Mouse (Mus musculus) layer of hippocampus, adult 8-10 months (tissue): Measurements from ENCODE around the gene Nupl1. TPM values are rescaled to one million over a fixed set of nuclear protein-coding genes. Genes with fewer than 3 reads are reported as not detected.

Source experiments
- DNase-seq, 2 experiments: peaks; one replicate each; pipeline ENCODE4 v3.0.0; 2022; ENCODE audit warnings: low spot score in 2 of 2
- total RNA-seq, 4 experiments: library from RNA; stranded (reverse); gene quantifications; 2 replicates each; pipeline ENCODE4 v1.2.4; 2022

Nupl1 gene
- total RNA-seq, 4 experiments from 2014 or later: 0.14 to 0.34 TPM; not detected in 2

DNA sequence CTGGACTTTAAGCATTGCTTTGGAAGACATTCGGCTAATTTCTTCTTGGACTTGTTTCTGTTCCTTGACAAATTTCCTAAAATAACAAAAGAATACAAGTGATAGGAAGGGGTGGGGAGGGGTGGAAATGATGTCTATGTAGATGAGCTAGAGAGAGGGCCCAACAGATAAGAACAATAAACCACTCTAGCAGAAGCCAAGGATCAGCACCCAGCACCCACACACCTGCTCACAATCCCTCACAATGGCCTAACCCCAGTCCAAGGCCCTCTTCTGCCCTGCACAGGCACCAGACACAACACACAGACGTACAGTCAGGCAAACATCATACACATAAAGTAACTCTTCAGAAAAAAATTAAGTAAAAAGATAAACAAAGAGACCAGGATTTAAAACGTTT is 12.7 kb downstream of the Nupl1 start:
- DNase-seq: no peak

GRCm38 (mm10) chr14:60219886-60220285 is 31.3 kb downstream of the Nupl1 start:
- peak; percentile 58 to 68 for DNase-seq

GRCm38 (mm10) chr14:60217616-60218015 is 33.6 kb downstream of the Nupl1 start:
- DNase-seq: no peak

DNA sequence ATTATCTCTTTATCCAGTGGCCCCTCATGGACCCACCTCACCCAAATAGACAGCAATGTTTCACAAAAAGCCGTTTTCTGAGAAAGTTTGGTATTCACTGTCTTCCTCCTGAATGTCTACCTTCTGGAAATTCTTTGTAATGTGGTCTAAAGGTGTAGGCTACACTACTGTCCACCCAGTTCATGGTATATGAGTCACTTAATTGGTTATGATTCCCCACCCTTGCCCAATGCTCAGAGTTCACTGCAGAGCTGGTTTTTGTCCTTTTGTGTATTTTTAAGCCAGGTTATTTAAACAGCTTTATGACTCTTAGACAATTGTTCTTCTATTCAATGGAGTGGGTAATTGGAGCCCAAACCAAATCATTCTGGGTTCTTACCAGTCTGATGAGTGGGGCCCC is 35.1 kb downstream of the Nupl1 start:
- DNase-seq: no peak

GRCm38 (mm10) chr14:60215000-60215399 is 36.2 kb downstream of the Nupl1 start:
- DNase-seq: no peak

- no peak for DNase-seq
These were observed 37.2 kb downstream of the Nupl1 start for GRCm38 (mm10) chr14:60214040-60214439.

DNA sequence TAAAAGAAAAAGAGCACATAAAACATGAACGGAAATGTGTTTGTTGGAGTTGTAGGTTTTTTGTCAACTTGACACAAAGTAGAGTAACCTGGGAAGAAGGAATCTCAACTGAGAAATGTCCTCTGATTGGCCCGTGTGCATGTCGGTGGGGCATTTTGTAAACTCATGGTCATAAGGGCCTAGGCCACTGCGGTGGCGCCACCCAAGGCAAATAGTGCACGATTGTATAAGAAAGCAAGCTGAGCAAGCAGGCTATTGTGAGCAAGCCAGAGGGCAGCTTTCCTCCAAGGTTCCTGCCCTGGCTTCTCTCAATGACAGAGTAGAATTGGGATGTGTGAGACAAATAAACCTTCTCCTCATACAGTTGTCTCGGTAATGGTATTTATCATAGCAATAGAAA is 42.1 kb downstream of the Nupl1 start:
- DNase-seq: no peak

DNA sequence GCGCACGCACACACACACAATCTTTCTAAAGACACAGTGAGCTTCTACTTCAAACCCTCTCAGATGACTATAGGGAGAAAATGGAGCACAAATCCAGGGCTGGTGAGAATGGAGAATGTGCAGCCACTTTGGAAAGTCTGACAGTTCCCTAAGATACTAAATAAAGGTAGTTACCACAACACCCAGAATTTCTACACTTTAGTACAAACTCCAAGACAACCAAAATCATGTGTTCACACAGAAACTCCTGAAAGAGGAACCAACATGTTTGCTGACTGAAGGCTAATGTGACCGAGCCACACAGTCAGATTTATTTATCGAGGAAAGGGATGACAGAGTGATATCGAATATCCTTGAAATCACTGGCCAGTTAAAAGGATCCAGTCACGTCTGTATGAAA is 46.2 kb downstream of the Nupl1 start:
- DNase-seq: no peak

DNA sequence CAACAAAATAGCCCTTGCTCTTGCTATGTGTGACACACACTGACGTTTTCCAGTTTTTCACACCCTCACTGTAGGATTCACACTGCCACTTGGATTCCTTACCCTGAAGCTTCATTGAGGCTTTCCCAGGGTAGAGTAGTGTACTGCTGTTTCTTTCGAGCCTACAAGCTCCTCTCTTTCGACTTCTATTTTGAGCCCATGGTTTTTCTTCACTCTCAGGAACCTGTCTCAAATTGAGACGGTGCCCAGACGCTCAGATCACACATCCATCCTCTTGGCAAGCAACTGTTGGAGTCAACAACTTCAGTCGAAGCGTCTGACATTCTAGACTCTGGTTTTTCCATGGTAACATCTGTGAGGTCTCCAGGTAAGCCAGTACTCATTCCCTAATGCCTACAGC is 54.3 kb downstream of the Nupl1 start, which contains the start of gene Atp8a2:
TSS of gene Atp8a2 (minus strand) at position 296 of the 400 bp plus-strand sequence.
- DNase-seq: no peak

DNA sequence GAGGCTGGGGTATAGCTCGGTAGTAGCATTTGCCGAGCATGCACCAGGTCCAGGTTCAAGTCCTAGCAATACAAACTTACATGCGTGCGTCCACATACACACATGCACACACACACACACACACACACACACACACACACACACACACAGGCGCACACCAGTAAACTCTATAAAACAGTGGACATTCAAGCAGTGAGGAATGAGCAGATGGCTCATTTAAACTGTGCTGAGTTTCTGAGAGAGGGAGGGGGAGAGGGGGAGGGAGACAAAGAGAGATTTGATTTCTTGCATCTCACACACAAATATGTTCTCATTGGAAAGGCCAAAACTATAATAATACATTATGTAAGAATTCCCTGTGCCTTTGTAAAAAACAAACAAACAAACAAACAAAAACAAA is 55.2 kb downstream of the Nupl1 start:
- DNase-seq: no peak

DNA sequence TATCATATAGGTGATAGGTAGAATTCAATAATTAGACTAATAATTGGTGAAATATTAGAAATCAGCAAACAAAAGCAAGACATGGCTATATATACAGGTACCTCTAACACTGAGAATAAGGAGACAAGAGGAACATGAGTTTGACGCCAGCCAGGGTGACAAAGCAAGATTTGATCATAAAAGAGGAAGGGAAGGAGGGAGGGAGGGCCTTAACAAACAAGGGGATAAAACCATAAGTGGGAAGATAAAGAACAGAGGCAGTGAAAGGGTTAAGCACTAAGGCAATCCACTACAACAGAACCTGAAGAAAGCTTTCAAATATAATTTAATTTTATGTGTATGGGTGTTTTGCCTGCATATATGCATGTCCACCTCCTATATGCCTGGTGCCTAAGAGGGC is 56.6 kb downstream of the Nupl1 start:
- DNase-seq: no peak

DNA sequence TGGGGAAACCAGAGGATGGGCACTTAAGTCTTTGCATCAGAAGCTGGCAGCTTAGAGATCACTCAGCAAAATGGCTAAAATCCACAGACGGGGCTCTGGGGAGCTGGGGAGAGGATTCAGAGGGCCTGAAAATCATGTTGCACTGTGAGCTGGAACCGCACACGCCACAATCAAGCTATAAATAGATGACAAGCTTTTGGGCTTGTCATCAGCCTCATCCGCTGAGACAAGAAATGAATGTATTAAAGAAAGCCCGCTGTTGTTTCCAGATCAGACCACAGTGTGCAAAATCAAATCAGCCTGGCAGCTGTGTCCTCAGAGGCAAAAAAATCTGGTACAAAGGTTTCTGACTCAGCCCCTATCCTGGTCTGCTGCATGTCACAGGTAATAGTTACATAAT is 61.5 kb downstream of the Nupl1 start:
- no peak for DNase-seq

GRCm38 (mm10) chr14:60188201-60188825 is 62.9 kb downstream of the Nupl1 start:
- peak in 1 of 2 experiments; percentile 12 for DNase-seq

DNA sequence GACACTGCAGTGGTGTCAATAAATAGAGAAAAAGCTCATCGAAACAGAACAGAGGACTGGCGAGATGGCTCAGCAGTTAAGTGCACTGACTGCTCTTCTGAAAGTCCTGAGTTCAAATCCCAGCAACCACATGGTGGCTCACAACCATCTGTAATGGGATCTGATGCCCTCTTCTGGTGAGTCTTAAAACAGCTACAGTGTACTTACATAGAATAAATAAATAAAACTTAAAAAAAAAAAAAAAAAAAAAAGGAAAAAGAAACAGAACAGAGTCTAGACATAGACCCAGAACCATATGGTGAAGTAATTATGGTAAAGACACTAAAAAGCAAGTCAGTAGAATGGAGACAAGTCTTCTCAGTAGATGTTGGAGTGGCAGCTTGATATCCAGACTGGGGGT is 69.9 kb downstream of the Nupl1 start:
- no peak for DNase-seq

- no peak for DNase-seq
These were observed 72.7 kb downstream of the Nupl1 start for GRCm38 (mm10) chr14:60178571-60178955.

- peak in 1 of 2 experiments; percentile 39 for DNase-seq
These were observed 73.3 kb downstream of the Nupl1 start for GRCm38 (mm10) chr14:60177614-60178570.

- DNase-seq: peak; percentile 61 to 63
These were observed 74.2 kb downstream of the Nupl1 start for GRCm38 (mm10) chr14:60176891-60177613.

DNA sequence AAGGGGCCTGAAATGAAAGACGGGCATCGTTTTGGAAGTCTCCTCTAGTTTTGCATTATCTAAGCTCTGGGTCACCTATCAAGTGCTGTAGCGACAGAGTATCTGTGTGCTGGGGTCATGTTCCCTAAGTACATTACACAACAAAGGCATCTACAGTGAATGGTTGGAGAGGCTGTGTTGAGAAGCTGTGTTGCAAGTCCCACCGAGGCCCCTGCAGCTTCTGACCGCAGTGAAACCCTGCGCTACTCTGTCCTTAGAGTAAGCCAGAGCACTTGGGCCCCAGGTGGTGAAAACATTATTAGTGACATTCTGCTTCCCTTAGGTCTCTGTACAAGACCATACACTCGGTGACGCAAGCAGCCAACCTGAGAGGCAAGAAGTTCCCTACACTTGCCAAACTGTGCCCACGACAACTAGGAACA is 74.8 kb downstream of the Nupl1 start:
- DNase-seq: no peak

DNA sequence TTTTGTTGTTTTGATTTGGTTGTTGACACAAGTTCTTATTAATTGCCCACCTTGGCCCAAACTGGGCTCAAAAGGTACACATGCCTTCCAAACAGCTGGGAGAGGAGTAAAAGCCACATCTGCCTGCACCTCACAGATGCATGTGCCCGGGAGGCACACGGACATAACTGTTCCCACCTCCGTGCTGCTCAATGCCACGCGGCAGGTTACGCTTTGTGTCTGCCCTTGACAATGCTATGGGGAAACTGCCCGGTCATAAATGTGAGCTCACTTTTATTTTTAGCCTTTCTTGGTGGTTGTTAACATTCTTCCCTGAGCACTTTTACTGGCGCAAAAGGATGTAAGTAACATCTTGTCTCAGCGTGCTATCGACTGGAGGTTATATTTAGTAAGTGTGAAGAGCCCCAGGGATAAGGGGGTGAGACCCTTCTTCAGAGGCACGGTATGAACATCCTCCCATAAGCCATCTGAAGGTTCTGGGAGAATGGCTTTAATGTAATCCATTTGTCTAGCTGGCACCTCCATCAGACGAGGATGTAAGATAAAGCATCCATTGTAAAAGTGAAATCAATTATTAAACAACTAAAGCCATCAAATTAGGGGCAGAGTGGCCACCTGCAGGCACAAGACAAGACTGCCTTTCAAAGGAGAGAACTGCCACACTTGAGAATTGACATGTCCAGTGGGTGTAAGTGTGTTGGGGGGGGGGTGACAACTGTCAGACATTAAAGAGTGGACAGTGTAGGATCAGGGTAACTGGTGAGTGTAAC is 78.8 kb downstream of the Nupl1 start:
- no peak for DNase-seq

DNA sequence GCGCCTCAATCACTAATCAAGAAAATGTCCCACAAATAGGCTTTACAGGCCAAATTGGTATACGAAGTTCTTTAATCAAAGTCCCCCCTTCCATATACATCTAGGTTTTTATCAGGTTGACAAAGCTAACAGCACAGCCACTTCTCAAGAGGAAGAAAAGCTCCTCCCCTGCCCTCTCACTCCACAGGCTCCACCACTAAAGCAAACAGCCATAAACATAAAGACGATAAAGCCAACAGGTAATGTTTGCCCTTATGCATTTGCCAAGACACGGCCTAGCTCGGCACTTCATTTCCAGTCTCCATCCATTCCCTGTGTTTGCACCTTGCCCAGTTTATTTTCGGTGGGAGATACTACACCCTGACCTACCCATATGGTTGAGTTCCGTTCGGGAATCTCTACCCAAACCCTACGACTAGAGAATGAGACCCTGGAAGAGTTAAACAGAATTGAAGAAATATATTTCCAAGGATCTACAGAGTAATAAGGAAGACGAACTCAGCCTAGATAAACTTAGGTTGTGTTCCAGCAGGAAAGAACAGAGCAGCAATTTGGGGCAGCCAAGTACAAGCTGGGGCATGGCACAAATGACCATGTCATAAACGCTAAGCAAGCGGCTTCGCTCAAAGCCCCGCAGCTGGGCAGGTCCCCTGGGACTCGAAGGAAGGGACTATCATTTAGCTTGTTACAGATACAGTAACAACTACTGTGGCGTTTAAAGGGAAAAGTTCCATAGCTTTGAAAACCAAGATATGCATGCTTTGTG is 80.2 kb downstream of the Nupl1 start:
- no peak for DNase-seq
